Mouse (Mus musculus) granulocyte monocyte progenitor cell, adult 5-6 weeks (primary cell): ENCODE data around the gene Cdca5. TPM values are rescaled to one million over a fixed set of nuclear protein-coding genes. Genes with fewer than 3 reads are reported as not detected.
"Not testable (repeated sequence)": the region's sequence is repeated elsewhere in the genome, so short reads cannot be mapped to it uniquely, and the experiment has no call there.

ENCODE experiments used
- ATAC-seq: replicated peaks from 2 replicates; pipeline ENCODE4 v1.8.0; 2016; ENCODE audit warnings: mild to moderate bottlenecking, moderate TSS enrichment, inconsistent platforms; ENCODE audit not compliant: poor library complexity, severe bottlenecking
- total RNA-seq, 2 experiments: library from RNA; stranded (forward) in 1 of 2; stranded (reverse) in 1 of 2; fragments of 200-712, 200-1000 nt in 1 of 2; fragments of >200 nt in 1 of 2; fragmentation: Nextera tagmentation in 1 of 2; gene quantifications; 2 replicates each; pipeline ENCODE4 v1.2.3; 2014 to 2017

Gene Cdca5
- total RNA-seq, 2 experiments from 2014 or later: 39.0 to 42.1 TPM

GRCm38 (mm10) chr19:6101186-6101585 is 16.4 kb downstream of the Cdca5 start:
- no peak for ATAC-seq

DNA sequence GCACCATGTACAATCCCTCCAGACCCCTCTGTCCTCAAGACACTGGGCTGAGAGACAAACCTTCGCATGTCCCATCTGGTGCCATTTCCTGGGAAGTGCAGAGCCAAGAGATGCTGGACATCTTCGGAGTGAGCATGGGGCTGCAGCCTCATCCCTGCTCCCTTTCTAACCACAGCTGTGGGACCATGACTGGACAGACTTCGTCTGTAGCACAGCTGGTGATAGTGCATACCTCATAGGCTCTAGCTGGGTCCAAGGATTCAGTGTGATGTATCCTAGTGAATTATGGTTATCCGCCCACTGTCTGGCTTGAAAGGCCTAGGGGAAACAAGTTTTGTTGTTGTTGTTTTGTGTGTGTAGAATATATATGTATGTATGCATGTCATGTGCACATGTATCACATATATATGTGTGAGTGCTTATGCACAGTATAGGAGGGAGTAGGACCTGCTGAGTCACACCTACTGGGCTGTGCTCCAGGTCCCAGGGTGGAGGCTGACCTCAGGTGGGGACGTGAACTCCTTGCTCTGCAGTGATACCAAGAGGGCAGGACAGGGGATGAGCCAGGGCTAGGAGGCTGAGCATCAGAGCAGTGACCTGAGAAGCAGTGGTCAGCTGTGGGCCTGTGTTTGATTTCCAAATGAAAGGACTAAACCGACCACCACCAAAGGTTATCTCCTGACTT is 17.5 kb downstream of the Cdca5 start:
- no peak for ATAC-seq

DNA sequence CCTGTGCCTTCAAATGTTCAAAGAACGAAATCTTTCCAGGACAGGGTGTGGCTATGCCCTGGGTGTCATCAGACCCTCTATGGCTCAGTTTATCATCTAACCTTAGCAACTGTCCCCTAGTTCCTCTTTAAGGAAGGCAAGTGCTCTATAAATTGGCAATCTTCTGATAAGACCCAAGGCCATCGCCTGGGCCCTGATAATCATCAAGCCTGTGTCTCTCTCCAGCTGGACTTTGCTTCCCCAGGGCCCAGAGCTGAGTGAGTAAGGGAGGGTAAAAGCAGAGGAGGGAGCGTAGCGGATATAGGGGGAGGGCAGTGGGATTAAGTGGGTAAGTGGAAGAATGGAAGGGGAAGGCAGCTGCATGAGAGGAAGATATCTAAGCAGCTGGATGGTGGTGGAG is 19.7 kb downstream of the Cdca5 start:
- 0 out of 2 replicates have a peak, but pooled peaks have one; percentile 20 for ATAC-seq

GRCm38 (mm10) chr19:6105586-6105985 is 20.8 kb downstream of the Cdca5 start, which contains the start of gene Naaladl1:
TSS of gene Naaladl1 (plus strand) at chr19:6105782.
- no peak for ATAC-seq

DNA sequence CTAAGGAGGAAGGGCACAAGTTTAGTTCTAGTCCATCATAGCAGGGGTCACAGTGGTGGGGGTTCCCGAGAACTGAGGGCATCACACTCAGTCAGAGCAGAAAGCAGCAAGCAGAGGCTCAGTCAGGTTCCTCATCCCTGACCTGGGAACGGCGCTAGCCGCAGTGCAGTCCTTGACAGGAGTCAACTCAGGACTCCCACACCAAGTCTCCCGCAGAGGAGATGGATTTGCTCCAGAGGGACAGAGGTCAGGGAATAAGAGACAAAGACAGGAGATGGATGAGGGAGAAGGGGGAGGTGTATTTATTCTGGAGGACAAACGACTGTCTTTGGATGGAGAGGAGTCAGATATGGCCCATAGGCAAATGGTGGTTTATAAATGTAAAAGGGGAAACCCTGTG is 28.3 kb downstream of the Cdca5 start:
- ATAC-seq: no peak

DNA sequence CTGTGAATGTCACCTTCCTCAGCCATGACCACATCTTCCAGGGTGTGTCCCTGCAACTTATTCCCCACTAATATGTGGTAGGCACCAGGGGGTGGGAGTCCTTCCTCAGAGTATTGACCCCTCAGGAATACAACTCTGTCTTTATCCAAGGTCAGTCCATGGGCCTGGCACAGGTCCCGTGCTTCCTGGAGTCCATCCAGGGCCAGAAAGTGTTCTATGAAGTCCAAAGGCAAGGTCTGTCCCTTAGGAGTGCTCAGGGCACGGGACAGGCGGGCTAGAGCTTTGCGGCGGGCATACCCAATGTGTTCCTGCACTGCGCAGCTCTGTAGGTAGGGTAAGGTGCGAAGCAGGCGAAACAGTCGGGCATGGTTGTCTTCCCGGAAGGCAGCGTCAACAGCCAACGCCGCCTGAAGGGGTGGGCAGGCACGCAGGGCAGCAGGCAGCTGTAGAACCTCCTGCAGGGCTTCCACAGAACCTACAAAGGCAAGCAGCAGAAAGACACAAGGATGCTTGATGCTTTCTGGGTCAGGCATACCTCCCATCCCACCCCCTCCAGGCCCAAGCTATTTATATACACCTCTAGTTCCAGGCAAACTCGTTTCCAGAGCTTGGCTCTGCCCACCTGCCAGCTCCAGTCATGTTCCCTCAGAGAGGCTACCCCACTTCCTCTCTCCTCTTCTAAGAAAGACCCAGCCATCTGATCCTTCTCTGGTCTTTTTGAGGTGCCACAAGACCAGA is 31.5 kb downstream of the Cdca5 start:
- ATAC-seq: no peak

DNA sequence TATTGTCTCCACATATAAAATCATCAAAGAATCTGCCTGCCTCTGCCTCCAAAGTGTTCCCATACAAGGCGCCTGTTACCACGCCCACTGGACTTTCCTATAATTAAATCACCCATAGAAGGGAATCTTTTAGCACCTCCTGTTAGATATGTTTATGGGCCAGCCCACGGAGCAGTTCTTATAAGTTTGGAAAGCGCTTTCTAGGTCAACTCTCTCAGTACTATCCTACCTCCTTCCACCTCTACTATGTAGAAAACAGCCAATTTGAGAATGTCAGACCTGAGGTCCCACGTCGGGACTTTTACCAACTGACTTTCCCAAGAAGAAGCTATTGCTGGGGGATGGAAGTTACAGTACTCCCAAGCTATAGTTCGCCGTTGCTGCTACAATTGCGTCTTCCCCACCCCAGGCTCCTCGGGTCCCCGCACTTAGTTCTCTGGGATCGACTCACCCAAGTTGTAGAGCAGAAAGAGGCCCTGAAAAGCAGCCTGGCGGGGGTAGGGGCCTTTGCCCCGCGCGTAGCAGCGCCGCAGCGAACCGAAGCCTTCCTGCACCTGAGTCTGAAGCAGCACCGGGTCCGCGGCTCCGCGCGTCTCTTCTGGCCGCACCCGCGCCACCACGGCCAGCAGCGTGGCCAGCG is 32.7 kb downstream of the Cdca5 start:
- ATAC-seq: no peak

- ATAC-seq: peak; percentile 83
These were observed 33.3 kb downstream of the Cdca5 start, which contains the start of gene Sac3d1 for GRCm38 (mm10) chr19:6117986-6118676. TSS of gene Sac3d1 (minus strand) at chr19:6118650.

GRCm38 (mm10) chr19:6118677-6119185 is 33.9 kb downstream of the Cdca5 start:
- no peak for ATAC-seq

DNA sequence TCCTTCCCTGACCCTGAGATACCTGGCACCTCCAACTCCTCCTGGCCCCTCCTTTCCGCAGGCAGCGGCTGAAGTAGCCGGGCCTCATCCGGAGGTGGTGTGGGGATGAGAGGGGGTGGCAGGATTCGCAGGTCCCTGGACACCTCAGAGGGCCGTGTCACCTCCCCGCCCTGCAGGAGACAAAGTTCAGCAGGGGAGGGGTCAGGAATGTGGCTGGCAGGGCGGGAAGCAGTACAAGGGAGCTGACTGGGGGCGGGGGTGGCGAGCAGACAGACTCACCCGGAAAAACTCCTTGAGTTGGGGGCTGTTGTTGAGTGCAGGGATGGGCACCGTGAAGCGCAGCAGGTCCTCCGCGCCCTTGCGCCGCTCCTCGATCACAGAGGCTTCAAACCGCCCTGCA is 37.0 kb downstream of the Cdca5 start:
- no peak for ATAC-seq

DNA sequence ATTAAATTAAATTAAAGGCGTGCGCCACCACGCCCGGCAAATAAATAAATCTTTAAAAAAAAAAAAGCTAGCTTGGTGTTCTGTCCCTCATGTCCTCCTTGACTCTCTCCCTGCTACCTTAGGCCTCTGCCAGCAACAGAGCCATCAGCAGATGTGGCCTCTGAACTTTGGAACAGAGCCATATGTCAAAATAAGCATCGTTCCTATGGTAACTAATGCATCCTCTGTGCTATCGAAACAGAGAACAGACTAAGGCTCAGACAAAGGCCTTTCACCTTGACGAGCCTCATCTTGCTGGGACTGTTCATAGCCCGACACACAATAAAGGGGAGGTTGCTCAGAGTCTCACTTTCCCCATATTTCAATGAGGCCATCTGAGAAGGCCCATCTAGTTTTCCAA is 38.5 kb downstream of the Cdca5 start:
- no peak for ATAC-seq

GRCm38 (mm10) chr19:6124898-6125297 is 40.1 kb downstream of the Cdca5 start:
- ATAC-seq: no peak

- ATAC-seq: no peak
These were observed 41.5 kb downstream of the Cdca5 start for GRCm38 (mm10) chr19:6126289-6126688.

- ATAC-seq: no peak
These were observed 42.2 kb downstream of the Cdca5 start for GRCm38 (mm10) chr19:6126789-6127580.

GRCm38 (mm10) chr19:6127760-6128341 is 43.1 kb downstream of the Cdca5 start, which contains the start of gene Snx15:
TSS of gene Snx15 (minus strand) at chr19:6128304.
- peak; percentile 92 for ATAC-seq

DNA sequence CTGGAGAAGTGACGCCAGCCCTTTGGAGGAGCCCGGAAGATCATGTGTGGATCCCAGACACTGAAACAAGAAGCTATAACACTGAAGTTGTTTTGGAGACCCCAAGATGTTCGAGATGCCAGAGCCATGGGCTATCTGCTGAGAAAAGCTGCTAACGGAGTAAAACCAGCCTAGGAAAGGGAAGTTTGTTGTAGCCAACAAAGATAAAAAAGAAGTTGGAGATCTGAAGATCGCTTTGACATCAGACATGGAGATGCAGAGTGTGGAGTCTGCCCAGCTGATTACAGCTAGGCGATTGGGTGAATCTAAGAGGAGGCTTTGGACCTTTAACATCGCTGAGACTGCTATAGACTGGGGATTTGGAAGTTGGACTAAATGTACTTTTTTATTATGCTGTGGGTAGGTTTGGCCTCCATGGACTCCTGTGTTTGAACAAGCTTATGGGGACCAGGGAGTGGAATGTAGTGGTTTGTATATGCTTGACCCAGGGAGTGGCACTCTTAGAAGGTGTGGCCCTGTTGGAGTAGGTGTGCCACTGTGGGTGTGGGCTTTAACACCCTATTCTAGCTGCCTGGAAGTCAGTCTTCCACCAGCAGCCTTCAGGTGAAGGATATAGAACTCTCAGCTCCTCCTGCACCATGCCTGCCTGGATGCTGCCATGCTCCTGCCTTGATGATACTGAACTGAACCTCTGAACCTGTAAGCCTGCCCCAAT is 45.8 kb downstream of the Cdca5 start:
- ATAC-seq: not testable (repeated sequence)

DNA sequence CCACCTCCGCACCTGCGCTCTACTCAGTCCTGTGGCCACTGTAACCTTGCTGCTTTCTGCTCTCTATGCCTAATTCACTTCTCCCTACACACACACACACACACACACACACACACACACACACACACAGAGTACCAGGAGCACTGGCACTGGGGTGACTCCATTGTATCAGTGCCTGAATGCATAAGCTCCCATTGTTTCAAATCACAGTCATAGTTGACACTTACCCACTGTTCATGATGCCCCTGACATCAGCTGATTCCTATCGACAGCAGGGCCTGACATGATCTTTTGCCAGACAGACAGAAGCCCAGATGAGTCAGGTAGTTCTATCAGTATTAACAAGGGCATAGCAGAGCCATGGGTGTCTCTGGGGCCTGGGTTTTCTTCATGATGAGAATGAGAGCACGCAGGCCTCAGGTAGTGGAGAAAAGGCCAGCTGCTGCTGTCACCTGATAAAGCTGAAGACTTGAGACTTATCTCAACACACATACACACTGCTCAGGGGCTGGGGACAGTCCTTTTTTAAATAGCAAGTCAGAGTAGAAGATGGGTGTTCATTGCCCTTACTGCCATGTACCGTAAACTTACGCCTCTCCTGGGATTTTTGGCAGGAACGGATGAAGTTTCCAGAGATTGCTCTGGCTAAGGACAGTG is 47.5 kb downstream of the Cdca5 start:
- no peak for ATAC-seq

- ATAC-seq: not testable (repeated sequence)
These were observed 48.4 kb downstream of the Cdca5 start for GRCm38 (mm10) chr19:6133197-6133596.
